Mouse (Mus musculus) G1E (cell line): Measurements from ENCODE around the gene Crim1.

Experiments used
- CTCF ChIP-seq: IDR thresholded peaks from 2 replicates; pipeline ENCODE4 v1.5.1; 2012; ENCODE audit warnings: low read depth, low read length, inconsistent platforms, mixed read lengths
- GATA1 ChIP-seq: IDR thresholded peaks from 2 replicates; pipeline ENCODE4 v1.6.1; 2012; ENCODE audit warnings: borderline replicate concordance, low read length, inconsistent platforms, mixed read lengths
- POLR2AphosphoS5 ChIP-seq: IDR thresholded peaks from 2 replicates; pipeline ENCODE4 v1.6.1; 2012; ENCODE audit warnings: low read depth, low read length, inconsistent platforms; ENCODE audit not compliant: insufficient replicate concordance
- TAL1 ChIP-seq: conservative IDR thresholded peaks from 2 replicates; pipeline ENCODE4 v1.6.1; 2012; ENCODE audit warnings: low read depth, low read length, inconsistent platforms, mixed read lengths

DNA sequence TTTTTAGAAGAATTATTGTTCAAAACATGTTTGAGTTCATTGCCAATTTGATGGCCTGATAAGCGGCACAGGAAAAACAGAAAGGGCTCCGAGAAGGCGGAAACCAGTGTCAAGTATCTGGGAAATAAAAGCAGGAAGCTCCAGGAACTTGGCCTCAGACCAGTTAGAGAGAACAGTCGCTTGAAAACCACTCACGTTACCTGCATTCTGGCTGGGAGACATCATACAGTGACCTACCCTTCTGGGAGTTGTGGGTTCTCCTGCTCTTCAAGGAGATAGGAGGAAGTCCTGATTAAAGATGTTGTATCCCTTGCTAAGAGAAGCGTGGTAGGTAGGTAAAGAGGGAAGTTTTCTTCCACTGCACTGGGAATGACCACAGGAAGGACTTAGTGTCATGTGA, 44.7 kb downstream of the Crim1 start:
- TF ChIP-seq TAL1 (no peak), CTCF (no peak), GATA1 (no peak), POLR2AphosphoS5 (no peak)
